Mouse (Mus musculus) forebrain, embryonic 16.5 days (tissue): Measurements from ENCODE around the gene Foxn3. TPM values are rescaled to one million over a fixed set of nuclear protein-coding genes. Genes with fewer than 3 reads are reported as not detected.

Source experiments
- ATAC-seq: fragments of 200-750 bp; cut with Nextera tagmentation; 2 replicates; pipeline ENCODE4 v1.8.0; 2017; ENCODE audit warnings: mild to moderate bottlenecking, moderate library complexity
- H3K27ac ChIP-seq: fragments of 300-500 bp; sonication (generic); 2 replicates; pipeline ENCODE4 v1.5.1; 2014; ENCODE audit warnings: low read length, control low read depth
- H3K27me3 ChIP-seq: fragments of 300-500 bp; sonication (generic); replicated peaks from 2 replicates; pipeline ENCODE4 v1.6.1; 2014; ENCODE audit warnings: low read length; ENCODE audit not compliant: control insufficient read depth, insufficient read depth
- H3K36me3 ChIP-seq: fragments of 300-500 bp; sonication (generic); 2 replicates; pipeline ENCODE4 v1.6.1; 2014; ENCODE audit not compliant: control insufficient read depth, insufficient read depth
- H3K4me1 ChIP-seq: fragments of 300-500 bp; sonication (generic); replicated peaks from 2 replicates; pipeline ENCODE4 v1.6.1; 2014; ENCODE audit warnings: low read length; ENCODE audit not compliant: control insufficient read depth, insufficient read depth
- H3K4me2 ChIP-seq: fragments of 300-500 bp; sonication (generic); 2 replicates; pipeline ENCODE4 v1.6.1; 2014; ENCODE audit warnings: mild to moderate bottlenecking, low read length, control low read depth
- H3K4me3 ChIP-seq: fragments of 300-500 bp; sonication (generic); replicated peaks from 2 replicates; pipeline ENCODE4 v1.5.1; 2014; ENCODE audit warnings: mild to moderate bottlenecking, low read length, control low read depth
- H3K9ac ChIP-seq: fragments of 300-500 bp; sonication (generic); replicated peaks from 2 replicates; pipeline ENCODE4 v1.6.1; 2014; ENCODE audit warnings: low read depth, low read length, control low read depth
- H3K9me3 ChIP-seq: fragments of 300-500 bp; sonication (generic); 2 replicates; pipeline ENCODE4 v1.6.1; 2016; ENCODE audit warnings: low read length; ENCODE audit not compliant: control insufficient read depth
- WGBS: fragments of 180-500 bp; shearing (Covaris S2); extraction: QIAGEN DNeasy Blood & Tissue Kit; methylation state at CpG from one replicate; pipeline ENCODE4 v1.1.7; 2014; 5-methylcytosine and 5-hydroxymethylcytosine counted together
- polyA plus RNA-seq: library from polyadenylated mRNA; unstranded; fragments of >200 nt; fragmentation: Nextera tagmentation; extraction: Ambion mirVana; gene quantifications from 2 replicates; pipeline ENCODE4 v1.2.1, GENCODE M21; 2015

Foxn3 gene
- polyA plus RNA-seq, 1 experiment from 2014 or later: 78.0 TPM

DNA sequence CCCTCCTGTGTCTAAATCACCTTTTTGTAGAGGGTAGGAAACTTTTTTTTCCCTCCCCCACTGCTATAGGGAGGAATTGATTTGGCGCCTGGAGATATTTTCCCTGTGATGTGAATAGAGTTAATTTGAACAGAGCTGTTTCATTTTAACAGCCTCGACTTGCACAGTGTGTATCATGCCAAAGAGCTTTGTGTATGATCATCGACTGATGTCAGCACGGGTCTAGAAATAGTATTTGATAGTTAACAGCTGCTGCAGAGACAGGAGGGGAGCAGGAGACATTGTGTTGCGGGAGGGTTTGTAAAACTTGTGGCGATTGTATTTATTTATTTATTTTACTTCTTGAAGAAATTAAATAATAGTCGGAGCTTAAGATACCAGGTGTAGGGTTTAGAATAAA, 36.2 kb upstream of the Foxn3 start:
- Histone ChIP-seq H3K9me3 (no peaks in the 10 kb centered on the region), H3K27me3 (no peaks in the 10 kb centered on the region), H3K27ac (no peak overlapping the region), H3K4me1 (peaks cover 5% of the 10 kb centered on the region), H3K9ac (no peak overlapping the region), H3K4me2 (no peak overlapping the region), H3K4me3 (no peak overlapping the region), H3K36me3 (no peaks in the 10 kb centered on the region)
- 43% methylated on average over 7 of the region's 7 CpGs for WGBS
- peak; percentile 54; the same call in 1 of the 2 replicates for ATAC-seq

GRCm38 (mm10) chr12:99596397-99596796, 33.0 kb upstream of the Foxn3 start:
- Histone ChIP-seq H3K4me1 (no peaks in the 10 kb centered on the region), H3K9me3 (no peaks in the 10 kb centered on the region; the same call in 1 of the 2 replicates), H3K27ac (no peak overlapping the region), H3K27me3 (no peaks in the 10 kb centered on the region), H3K4me2 (no peak overlapping the region), H3K4me3 (no peak overlapping the region), H3K36me3 (no peaks in the 10 kb centered on the region), H3K9ac (no peak overlapping the region)
- 94% methylated on average over 2 of the region's 2 CpGs for WGBS
- ATAC-seq: no peak

DNA sequence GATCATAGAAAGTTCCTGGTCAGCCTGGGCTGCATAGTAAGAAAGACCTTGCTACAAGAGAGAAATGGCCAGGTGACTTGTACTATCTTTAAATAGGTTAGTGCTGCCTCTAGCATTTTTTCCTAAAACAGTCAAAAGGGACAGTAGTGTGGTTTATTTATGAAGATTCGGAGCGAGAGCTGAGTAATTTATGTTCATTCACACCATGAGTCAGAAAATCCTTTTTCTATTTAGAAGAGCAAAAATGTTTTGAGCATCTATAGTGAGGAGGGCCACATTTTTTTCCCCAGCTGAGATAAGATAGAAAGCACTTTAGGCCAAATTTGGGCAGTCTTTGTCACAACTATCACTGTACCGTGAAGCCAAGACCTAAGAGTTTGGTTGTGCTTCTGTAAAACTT, 24.0 kb upstream of the Foxn3 start:
- Histone ChIP-seq H3K9ac (no peak overlapping the region), H3K9me3 (no peaks in the 10 kb centered on the region), H3K4me3 (no peak overlapping the region), H3K4me1 (no peaks in the 10 kb centered on the region), H3K4me2 (no peak overlapping the region), H3K36me3 (no peaks in the 10 kb centered on the region), H3K27ac (no peak overlapping the region), H3K27me3 (no peaks in the 10 kb centered on the region)
- WGBS: 85% methylated on average over 3 of the region's 3 CpGs
- no peak for ATAC-seq

DNA sequence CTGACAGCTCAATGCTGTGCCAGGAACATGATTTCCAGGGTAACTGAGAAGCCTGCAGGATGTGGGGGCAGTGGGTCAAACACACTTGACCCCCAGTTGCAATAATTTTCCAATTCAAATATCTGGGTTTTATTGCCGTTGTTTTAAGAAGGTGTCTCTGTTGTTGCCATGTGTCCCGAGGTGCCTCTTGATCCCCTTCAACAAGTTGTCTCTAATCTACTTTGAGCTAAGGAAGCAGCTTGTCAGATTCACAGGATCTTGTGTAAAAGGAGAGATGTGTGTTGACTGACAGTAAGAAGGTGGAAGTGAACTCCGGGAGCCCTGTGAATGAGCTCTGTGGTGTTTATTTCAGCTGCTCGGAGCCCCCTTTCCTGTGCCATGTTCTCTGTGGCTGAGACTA, 16.6 kb upstream of the Foxn3 start:
- Histone ChIP-seq H3K9ac (no peak overlapping the region), H3K4me3 (no peak overlapping the region), H3K9me3 (no peaks in the 10 kb centered on the region), H3K4me2 (no peak overlapping the region), H3K27me3 (no peaks in the 10 kb centered on the region), H3K36me3 (no peaks in the 10 kb centered on the region), H3K4me1 (no peaks in the 10 kb centered on the region), H3K27ac (no peak overlapping the region)
- no peak for ATAC-seq
- WGBS: 89% methylated on average over 4 of the region's 4 CpGs

DNA sequence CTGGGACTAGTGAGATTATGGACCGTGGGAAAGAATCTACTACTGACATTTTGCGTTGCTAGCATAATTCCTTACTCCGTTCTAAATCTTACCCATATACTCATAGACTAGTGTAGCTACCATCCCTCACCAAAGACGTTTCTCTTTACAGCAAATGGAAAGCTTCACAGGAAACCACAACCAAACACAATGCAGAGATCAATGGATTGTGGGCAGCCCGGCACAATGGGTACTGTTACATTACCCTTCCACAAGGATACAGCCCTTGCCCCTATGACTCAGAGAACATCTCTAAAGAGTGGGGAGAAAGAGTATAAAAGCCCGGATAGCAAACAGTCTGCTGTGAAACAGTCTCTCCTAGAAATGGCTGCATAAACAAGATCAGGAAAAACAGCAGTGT, 13.3 kb upstream of the Foxn3 start:
- no peaks in the 10 kb centered on the region for H3K9me3 ChIP-seq
- H3K27ac ChIP-seq: no peak overlapping the region
- H3K36me3 ChIP-seq: no peaks in the 10 kb centered on the region
- no peaks in the 10 kb centered on the region for H3K4me1 ChIP-seq
- no peaks in the 10 kb centered on the region for H3K27me3 ChIP-seq
- H3K4me3 ChIP-seq: no peak overlapping the region
- ATAC-seq: no peak
- H3K9ac ChIP-seq: no peak overlapping the region
- 74% methylated on average over 6 of the region's 6 CpGs for WGBS
- H3K4me2 ChIP-seq: no peak overlapping the region

DNA sequence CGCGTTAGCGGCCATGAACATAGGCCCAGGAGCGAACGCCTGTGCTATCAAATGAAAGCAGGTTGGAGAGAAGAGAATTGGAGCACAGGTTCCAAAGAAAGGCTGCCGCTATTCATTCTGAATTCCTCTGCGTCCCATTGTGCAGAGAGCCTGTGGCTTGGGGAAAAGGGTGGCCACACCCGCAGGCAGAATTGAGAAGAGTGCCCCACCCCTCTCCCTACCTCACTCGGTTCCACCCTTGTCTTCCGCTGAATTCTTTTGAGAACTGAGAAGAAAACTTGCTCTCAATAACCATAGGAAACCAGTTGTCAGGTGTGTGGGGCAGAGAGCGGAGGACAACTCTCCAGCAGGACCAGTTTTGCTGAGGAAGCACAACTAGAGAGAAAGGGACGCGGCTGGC, 10.9 kb upstream of the Foxn3 start:
- Histone ChIP-seq H3K4me3 (no peak overlapping the region), H3K27me3 (no peaks in the 10 kb centered on the region), H3K9me3 (no peaks in the 10 kb centered on the region), H3K27ac (no peak overlapping the region), H3K9ac (no peak overlapping the region), H3K36me3 (no peaks in the 10 kb centered on the region), H3K4me2 (no peak overlapping the region), H3K4me1 (peaks cover 9% of the 10 kb centered on the region)
- WGBS: 30% methylated on average over 13 of the region's 13 CpGs
- no peak for ATAC-seq

DNA sequence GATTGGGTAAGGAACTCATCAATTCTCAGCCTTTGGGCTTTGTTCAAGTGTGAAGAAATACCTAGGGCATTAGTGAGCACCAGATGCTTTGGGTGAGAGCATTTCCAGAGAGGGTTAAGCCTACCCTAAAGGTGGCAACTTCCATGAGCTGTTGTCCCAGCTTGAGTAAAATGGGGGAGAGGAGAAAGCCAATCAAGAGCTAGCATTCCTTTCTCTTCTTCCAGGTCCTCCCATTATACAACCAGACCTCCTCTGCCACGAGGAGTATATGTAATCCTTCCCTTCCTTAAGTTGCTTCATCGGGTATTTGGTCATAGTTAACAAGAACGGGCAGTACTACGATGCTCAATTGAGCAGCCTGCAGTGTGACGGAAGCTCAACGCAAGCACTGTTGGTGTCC, 9.7 kb upstream of the Foxn3 start:
- Histone ChIP-seq H3K4me1 (peaks cover 9% of the 10 kb centered on the region), H3K36me3 (no peaks in the 10 kb centered on the region), H3K4me2 (no peak overlapping the region), H3K27ac (no peak overlapping the region), H3K9me3 (no peaks in the 10 kb centered on the region), H3K9ac (no peak overlapping the region), H3K4me3 (no peak overlapping the region), H3K27me3 (no peaks in the 10 kb centered on the region)
- WGBS: 94% methylated on average over 6 of the region's 6 CpGs
- no peak for ATAC-seq

- Histone ChIP-seq H3K4me2 (no peak overlapping the region), H3K9ac (no peak overlapping the region), H3K36me3 (no peaks in the 10 kb centered on the region), H3K9me3 (no peaks in the 10 kb centered on the region), H3K27ac (no peak overlapping the region), H3K4me1 (peaks cover 9% of the 10 kb centered on the region), H3K27me3 (no peaks in the 10 kb centered on the region), H3K4me3 (no peak overlapping the region)
- no peak for ATAC-seq
- 95% methylated on average over 8 of the region's 8 CpGs for WGBS
Measured at GRCm38 (mm10) chr12:99571999-99572398, 8.6 kb upstream of the Foxn3 start.

- H3K27ac ChIP-seq: no peak overlapping the region
- H3K4me3 ChIP-seq: peak overlapping the region; percentile 18; the same call in 1 of the 2 replicates
- no peaks in the 10 kb centered on the region for H3K36me3 ChIP-seq
- H3K9ac ChIP-seq: no peak overlapping the region
- WGBS: 35% methylated on average over 25 of the region's 25 CpGs
- H3K4me1 ChIP-seq: peaks cover 9% of the 10 kb centered on the region
- H3K27me3 ChIP-seq: no peaks in the 10 kb centered on the region
- no peaks in the 10 kb centered on the region for H3K9me3 ChIP-seq
- peak overlapping the region; percentile 49 for H3K4me2 ChIP-seq
- peak; percentile 88 for ATAC-seq
Measured at GRCm38 (mm10) chr12:99570197-99570956, 7.0 kb upstream of the Foxn3 start.

GRCm38 (mm10) chr12:99565606-99566005, 2.2 kb upstream of the Foxn3 start:
- H3K36me3 ChIP-seq: no peaks in the 10 kb centered on the region
- no peak overlapping the region for H3K27ac ChIP-seq
- 76% methylated on average over 2 of the region's 2 CpGs for WGBS
- no peak overlapping the region for H3K4me2 ChIP-seq
- ATAC-seq: no peak
- no peak overlapping the region for H3K4me3 ChIP-seq
- peaks cover 21% of the 10 kb centered on the region for H3K4me1 ChIP-seq
- H3K9me3 ChIP-seq: no peaks in the 10 kb centered on the region
- no peak overlapping the region for H3K9ac ChIP-seq
- H3K27me3 ChIP-seq: no peaks in the 10 kb centered on the region
